Mouse (Mus musculus) brain, embryonic 14.5 days (tissue): ENCODE results near the gene Tex9.

Experiments
- CTCF ChIP-seq: fragments of 200-500 bp; IDR thresholded peaks from 2 replicates; pipeline ENCODE4 v1.5.1; 2012; ENCODE audit warnings: inconsistent platforms, mild to moderate bottlenecking, moderate library complexity, borderline replicate concordance; ENCODE audit not compliant: insufficient read depth, insufficient read length; ENCODE audit errors: extremely low read depth
- POLR2A ChIP-seq: fragments of 200-500 bp; IDR thresholded peaks from 2 replicates; pipeline ENCODE4 v1.6.1; 2012; ENCODE audit warnings: mild to moderate bottlenecking, inconsistent platforms, borderline replicate concordance; ENCODE audit not compliant: poor library complexity, insufficient read depth, insufficient read length, severe bottlenecking; ENCODE audit errors: extremely low read depth

DNA sequence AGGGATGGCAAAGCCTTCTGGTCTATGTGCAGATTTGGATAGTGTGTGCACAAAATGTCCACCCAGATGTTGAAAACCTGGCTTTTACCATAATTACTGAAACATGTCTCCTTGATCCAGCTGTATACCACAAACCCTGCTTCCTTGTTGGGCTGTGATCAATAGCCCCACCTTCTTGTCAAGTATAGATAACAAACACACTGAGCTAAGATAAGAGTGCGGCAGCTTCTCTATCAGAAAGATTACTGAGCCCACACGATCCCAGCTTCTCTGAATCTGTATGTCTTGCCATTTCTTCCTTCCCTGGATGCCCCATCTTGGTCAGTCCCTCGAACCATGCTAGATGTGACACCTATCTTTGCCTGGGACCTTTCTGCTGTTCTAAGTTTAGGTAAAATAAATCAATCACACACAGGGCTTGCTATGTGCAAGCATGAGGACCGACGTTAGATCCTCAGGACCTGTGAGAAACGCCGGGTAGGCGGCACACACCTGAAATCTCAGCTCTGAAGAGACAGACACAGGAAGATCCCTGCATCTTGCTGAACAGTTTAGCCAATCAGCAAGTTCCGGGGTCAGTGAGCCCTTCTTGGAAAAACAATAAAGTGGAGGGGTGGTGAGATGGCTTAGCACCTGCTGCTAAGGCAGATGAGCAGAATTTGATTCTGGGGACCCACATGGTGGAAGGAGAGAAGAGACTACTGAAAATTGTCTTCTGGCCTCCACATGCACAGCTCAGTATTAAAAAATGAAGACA, 86.0 kb downstream of the Tex9 start:
- no peak for TF ChIP-seq CTCF
- no peak for TF ChIP-seq POLR2A
